Mouse (Mus musculus): ENCODE data around the gene Slco1c1. TPM values are rescaled to one million over a fixed set of nuclear protein-coding genes. Genes with fewer than 3 reads are reported as not detected.
A peak's percentile ranks its signal among the peaks of the same experiment; 100 is the strongest.

Slco1c1 gene
- 0.08 TPM in 1 of 2 replicates, not detected in the other for polyA plus RNA-seq (2012; rRNA removed)

DNA sequence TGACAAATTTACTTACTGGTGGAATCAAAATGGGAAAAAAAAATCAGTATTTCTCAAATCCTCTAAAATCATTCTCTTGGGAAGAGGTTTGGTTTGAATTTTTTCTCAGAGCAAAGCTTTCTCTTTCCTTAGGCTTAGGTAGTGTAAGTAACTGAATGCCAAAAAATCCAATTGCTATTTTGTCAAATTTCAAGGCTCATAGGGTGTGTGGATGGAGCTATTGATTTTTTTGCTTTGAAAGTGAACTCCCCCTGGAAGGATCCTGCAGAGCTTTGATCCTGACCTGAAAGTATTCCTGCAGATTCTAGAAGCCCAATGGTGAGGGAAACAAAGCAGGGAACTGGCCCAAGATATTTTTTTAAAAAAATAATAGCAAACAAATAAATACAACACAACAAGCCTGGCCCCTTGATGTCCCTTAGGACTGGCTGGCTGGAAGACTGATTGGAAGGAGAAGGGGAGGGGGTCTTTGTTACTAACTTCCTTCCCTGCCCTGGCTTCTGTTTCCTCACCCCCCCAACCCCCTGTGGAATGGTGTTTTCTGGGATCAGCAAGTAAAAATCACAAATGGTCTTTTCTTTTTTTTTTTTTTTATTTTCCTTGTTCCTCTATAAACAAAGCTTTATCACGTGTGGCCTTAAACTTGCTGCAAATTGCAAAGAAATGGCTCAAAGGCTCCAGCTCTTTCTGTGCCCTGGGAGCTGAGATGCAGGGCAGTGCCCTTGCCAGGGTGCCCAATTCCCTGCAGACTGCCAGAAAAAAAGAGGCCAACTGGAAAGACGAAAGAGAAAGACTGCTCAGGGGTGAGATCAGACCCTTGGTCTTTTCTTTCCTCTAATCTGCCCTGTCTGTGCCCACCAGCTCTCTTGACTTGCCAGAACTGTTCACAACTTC, at the start of gene Slco1c1:
Slco1c1 (plus strand) TSS at position 622 of the 894 bp plus-strand sequence.
- no peak for DNase-seq
- TF ChIP-seq POLR2A (IDR thresholded peaks at IDR 0.05; ENCODE audit: low read depth, low read length), result no peak
- TF ChIP-seq CTCF (conservative IDR thresholded peaks at IDR 0.05; ENCODE audit: insufficient read depth, insufficient read length, low read depth, low read length), result no peak
- H3K36me3 ChIP-seq (ENCODE audit: control insufficient read depth, insufficient read depth, low read length), result no peaks in the 10 kb centered on the region
- no peaks in the 10 kb centered on the region for H3K4me1 ChIP-seq (ENCODE audit: control insufficient read depth, insufficient read depth, low read length)
- H3K27ac ChIP-seq (ENCODE audit: insufficient read depth, low read depth, low read length), result no peak within 1 kb of the TSS
- WGBS, result 54% methylated on average over 2 of the region's 2 CpGs
- H3K27me3 ChIP-seq (replicated peaks; ENCODE audit: control insufficient read depth, insufficient read depth, low read length), result no peaks in the 10 kb centered on the region
- no peak within 1 kb of the TSS for H3K4me3 ChIP-seq (ENCODE audit: insufficient read depth, low read depth, low read length)

DNA sequence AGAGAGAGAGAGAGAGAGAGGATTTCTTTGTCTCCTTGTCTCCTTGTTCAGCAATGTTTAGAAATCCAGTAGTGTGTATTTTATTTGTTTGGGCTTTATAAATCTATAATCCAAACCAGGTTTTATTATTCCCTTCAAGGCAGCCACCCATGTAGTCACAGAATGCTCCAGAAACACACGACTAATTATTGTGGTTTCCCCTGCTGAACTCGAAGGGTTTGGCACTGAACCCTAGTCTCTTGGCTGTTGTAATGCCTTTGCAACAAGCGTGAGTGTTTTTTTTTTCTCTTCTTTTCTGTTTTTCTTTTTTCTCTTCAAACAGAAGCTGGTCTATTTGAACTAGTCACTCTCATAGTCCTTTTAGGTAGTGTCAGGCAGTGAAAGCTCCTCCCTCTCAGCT, 49.5 kb upstream of the Slco1c1 start:
- Histone ChIP-seq H3K27ac (ENCODE audit: insufficient read depth, low read depth, low read length) (no peak overlapping the region), H3K4me3 (ENCODE audit: insufficient read depth, low read depth, low read length) (no peak overlapping the region), H3K36me3 (ENCODE audit: control insufficient read depth, insufficient read depth, low read length) (no peaks in the 10 kb centered on the region), H3K27me3 (replicated peaks; ENCODE audit: control insufficient read depth, insufficient read depth, low read length) (no peaks in the 10 kb centered on the region), H3K4me1 (ENCODE audit: control insufficient read depth, insufficient read depth, low read length) (no peaks in the 10 kb centered on the region)
- TF ChIP-seq CTCF (conservative IDR thresholded peaks at IDR 0.05; ENCODE audit: insufficient read depth, insufficient read length, low read depth, low read length), result no peak
- no peak for TF ChIP-seq POLR2A (IDR thresholded peaks at IDR 0.05; ENCODE audit: low read depth, low read length)
- DNase-seq, result no peak
- WGBS, result 31% methylated on average over 3 of the region's 3 CpGs

DNA sequence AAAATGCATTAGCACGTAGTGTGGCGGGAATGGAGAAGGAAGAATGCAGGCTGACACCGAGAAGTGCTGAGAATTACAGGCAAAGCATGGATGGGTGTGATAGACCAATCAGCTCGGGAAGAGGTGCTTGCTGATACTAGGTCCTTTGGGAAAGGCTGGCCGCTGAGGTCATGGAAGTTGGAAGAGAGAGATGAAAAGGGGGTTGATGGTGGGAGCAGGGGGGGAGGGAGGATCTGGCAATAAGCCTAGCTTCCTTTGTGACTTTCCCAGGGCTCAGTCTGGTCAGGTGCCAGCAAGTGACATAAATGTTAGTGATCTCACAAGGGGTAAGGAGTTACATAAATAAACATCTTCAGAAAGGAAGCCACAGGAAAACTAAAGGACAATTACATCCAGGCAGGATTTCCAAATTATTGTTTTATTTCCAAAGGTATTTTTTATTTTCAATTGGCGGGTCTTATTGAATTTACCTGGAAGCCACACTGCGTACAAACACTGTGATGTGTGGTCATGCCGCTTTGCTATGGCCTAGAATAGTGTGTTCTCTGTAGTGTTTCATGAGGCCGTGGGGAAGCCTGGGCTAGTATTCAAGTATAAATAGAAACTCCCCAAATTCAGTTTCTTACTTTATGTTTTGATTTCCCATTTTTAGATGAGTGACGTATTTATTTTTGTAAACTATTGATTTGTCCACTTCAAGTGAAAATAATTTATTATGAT, 38.7 kb upstream of the Slco1c1 start:
- no peak overlapping the region for H3K4me3 ChIP-seq (ENCODE audit: insufficient read depth, low read depth, low read length)
- 55% methylated on average over 10 of the region's 10 CpGs for WGBS
- TF ChIP-seq CTCF (conservative IDR thresholded peaks at IDR 0.05; ENCODE audit: insufficient read depth, insufficient read length, low read depth, low read length), result no peak
- TF ChIP-seq POLR2A (IDR thresholded peaks at IDR 0.05; ENCODE audit: low read depth, low read length), result no peak
- H3K4me1 ChIP-seq (ENCODE audit: control insufficient read depth, insufficient read depth, low read length), result no peaks in the 10 kb centered on the region
- no peak overlapping the region for H3K27ac ChIP-seq (ENCODE audit: insufficient read depth, low read depth, low read length)
- no peaks in the 10 kb centered on the region for H3K27me3 ChIP-seq (replicated peaks; ENCODE audit: control insufficient read depth, insufficient read depth, low read length)
- no peaks in the 10 kb centered on the region for H3K36me3 ChIP-seq (ENCODE audit: control insufficient read depth, insufficient read depth, low read length)
- DNase-seq, result peak; percentile 16

DNA sequence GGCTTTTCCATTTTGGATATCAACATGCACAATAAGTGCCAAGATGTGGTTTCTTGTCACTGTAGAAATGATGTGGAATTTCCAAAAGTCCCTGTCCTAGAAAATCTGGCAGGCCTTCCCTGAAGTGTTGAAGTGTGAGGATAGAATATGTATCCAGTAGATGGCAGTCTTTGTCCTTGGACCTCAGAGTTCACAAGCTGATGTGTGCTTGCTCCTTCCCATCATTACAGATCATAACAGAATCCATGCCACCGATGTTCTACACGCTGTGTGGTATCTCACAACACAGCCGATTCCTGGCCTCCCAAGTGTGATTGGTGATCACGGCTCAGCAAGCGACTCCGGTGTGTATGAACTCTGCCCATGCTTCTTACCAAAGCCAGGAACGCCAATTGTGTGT, 36.9 kb upstream of the Slco1c1 start:
- Histone ChIP-seq H3K36me3 (ENCODE audit: control insufficient read depth, insufficient read depth, low read length) (no peaks in the 10 kb centered on the region), H3K4me1 (ENCODE audit: control insufficient read depth, insufficient read depth, low read length) (no peaks in the 10 kb centered on the region), H3K4me3 (ENCODE audit: insufficient read depth, low read depth, low read length) (no peak overlapping the region), H3K27ac (ENCODE audit: insufficient read depth, low read depth, low read length) (no peak overlapping the region), H3K27me3 (replicated peaks; ENCODE audit: control insufficient read depth, insufficient read depth, low read length) (no peaks in the 10 kb centered on the region)
- 79% methylated on average over 7 of the region's 7 CpGs for WGBS
- peak; percentile 44 for DNase-seq
- peak; percentile 32 for TF ChIP-seq CTCF (conservative IDR thresholded peaks at IDR 0.05; ENCODE audit: insufficient read depth, insufficient read length, low read depth, low read length)
- no peak for TF ChIP-seq POLR2A (IDR thresholded peaks at IDR 0.05; ENCODE audit: low read depth, low read length)

DNA sequence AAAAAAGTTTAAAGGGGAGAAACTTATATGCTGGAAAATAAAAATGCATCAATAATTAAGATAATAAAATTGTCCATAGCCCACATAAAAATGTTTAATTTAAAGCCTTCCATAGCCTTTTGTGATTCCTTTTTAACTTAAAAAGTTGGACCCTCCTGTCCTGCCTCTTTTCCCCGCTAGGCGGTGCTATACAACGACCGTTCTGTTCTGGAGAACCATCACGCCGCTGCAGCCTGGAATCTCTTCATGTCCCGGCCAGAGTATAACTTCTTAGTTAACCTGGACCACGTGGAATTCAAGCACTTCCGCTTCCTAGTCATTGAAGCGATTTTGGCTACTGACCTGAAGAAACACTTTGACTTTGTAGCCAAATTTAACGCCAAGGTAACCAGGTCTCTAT, 35.5 kb upstream of the Slco1c1 start:
- DNase-seq, result peak; percentile 43
- Histone ChIP-seq H3K27ac (ENCODE audit: insufficient read depth, low read depth, low read length) (no peak overlapping the region), H3K36me3 (ENCODE audit: control insufficient read depth, insufficient read depth, low read length) (no peaks in the 10 kb centered on the region), H3K4me3 (ENCODE audit: insufficient read depth, low read depth, low read length) (no peak overlapping the region), H3K4me1 (ENCODE audit: control insufficient read depth, insufficient read depth, low read length) (no peaks in the 10 kb centered on the region), H3K27me3 (replicated peaks; ENCODE audit: control insufficient read depth, insufficient read depth, low read length) (no peaks in the 10 kb centered on the region)
- 14% methylated on average over 11 of the region's 11 CpGs for WGBS
- TF ChIP-seq POLR2A (IDR thresholded peaks at IDR 0.05; ENCODE audit: low read depth, low read length) (no peak), CTCF (conservative IDR thresholded peaks at IDR 0.05; ENCODE audit: insufficient read depth, insufficient read length, low read depth, low read length) (peak; percentile 72)

DNA sequence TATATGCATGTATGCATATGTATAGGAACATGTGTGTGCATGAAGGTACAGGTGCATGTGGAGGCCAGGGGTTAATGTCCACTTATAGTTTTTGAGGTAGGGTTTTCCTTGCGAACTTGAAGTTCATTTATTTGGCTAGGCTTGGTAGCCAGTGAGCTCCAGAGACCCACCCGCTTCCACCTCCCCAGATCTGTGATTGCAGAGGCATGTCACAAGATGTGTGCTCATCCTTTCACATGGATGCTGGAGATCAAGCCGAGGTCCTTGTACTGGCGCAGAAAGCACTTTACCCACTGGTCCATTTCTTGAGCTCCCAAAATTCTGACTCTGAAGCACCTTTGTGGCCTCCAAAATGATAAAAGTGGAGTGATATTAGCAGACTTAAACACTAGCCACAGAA, 29.3 kb upstream of the Slco1c1 start:
- H3K27me3 ChIP-seq (replicated peaks; ENCODE audit: control insufficient read depth, insufficient read depth, low read length), result no peaks in the 10 kb centered on the region
- H3K36me3 ChIP-seq (ENCODE audit: control insufficient read depth, insufficient read depth, low read length), result no peaks in the 10 kb centered on the region
- H3K27ac ChIP-seq (ENCODE audit: insufficient read depth, low read depth, low read length), result no peak overlapping the region
- H3K4me3 ChIP-seq (ENCODE audit: insufficient read depth, low read depth, low read length), result no peak overlapping the region
- H3K4me1 ChIP-seq (ENCODE audit: control insufficient read depth, insufficient read depth, low read length), result no peaks in the 10 kb centered on the region; the same call in 1 of the 2 replicates
- WGBS, result 95% methylated on average over 4 of the region's 4 CpGs
- TF ChIP-seq CTCF (conservative IDR thresholded peaks at IDR 0.05; ENCODE audit: insufficient read depth, insufficient read length, low read depth, low read length), result no peak
- no peak for TF ChIP-seq POLR2A (IDR thresholded peaks at IDR 0.05; ENCODE audit: low read depth, low read length)
- no peak for DNase-seq
